Mouse (Mus musculus): ENCODE data around the gene Acbd3. TPM values are rescaled to one million over a fixed set of nuclear protein-coding genes. Genes with fewer than 3 reads are reported as not detected.

Acbd3 gene
- polyA plus RNA-seq, 1 experiment from 2014 or later, result 24.7 TPM

DNA sequence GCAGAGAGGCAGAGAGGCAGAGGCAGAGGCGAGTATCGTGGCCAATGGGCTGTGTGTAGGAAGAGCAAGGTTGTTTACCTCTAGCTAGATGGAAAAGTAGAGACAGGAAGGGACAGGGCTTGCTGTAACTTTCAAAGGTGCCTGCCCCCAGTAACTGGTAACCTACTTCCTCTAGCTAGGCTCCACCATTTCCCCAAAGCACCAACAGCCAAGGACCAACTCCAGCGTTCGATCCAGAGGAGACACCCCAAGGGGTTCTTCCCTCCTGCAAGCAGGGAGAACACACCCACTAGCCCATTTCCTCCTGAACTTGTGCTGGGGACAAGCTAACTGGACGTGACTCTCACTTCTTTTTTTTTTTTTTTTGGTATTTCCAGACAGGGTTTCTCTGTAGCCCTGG, 40.7 kb downstream of the Acbd3 start:
- Histone ChIP-seq H3K36me3 (ENCODE audit: control insufficient read depth, insufficient read depth, low read length) (no peaks in the 10 kb centered on the region), H3K4me1 (replicated peaks; ENCODE audit: control insufficient read depth, insufficient read depth, low read length) (peaks cover 14% of the 10 kb centered on the region), H3K9ac (ENCODE audit: low read length) (no peak overlapping the region), H3K9me3 (ENCODE audit: control insufficient read depth, low read length) (no peaks in the 10 kb centered on the region), H3K4me2 (ENCODE audit: low read length) (no peak overlapping the region), H3K27ac (ENCODE audit: low read depth) (no peak overlapping the region), H3K27me3 (replicated peaks; ENCODE audit: control insufficient read depth, insufficient read depth, low read length) (no peaks in the 10 kb centered on the region), H3K4me3 (ENCODE audit: low read depth, low read length) (no peak overlapping the region)
- DNase-seq (ENCODE audit: low spot score) (no peak), ATAC-seq (replicated peaks; ENCODE audit: low FRiP score, low TSS enrichment, low read depth) (no peak)
- WGBS, result 61% methylated on average over 5 of the region's 5 CpGs

GRCm38 (mm10) chr1:180767541-180768333, 41.9 kb downstream of the Acbd3 start:
- peak; percentile 42 for ATAC-seq (replicated peaks; ENCODE audit: low FRiP score, low TSS enrichment, low read depth)
- H3K36me3 ChIP-seq (ENCODE audit: control insufficient read depth, insufficient read depth, low read length), result no peaks in the 10 kb centered on the region

GRCm38 (mm10) chr1:180768334-180769168, 42.7 kb downstream of the Acbd3 start:
- ATAC-seq (replicated peaks; ENCODE audit: low FRiP score, low TSS enrichment, low read depth), result peak; percentile 88
- H3K9me3 ChIP-seq (ENCODE audit: control insufficient read depth, low read length), result no peaks in the 10 kb centered on the region
- 3% methylated on average over 37 of the region's 37 CpGs for WGBS

More at GRCm38 (mm10) chr1:180767541-180768333, 41.9 kb downstream of the Acbd3 start:
- peak overlapping the region; percentile 67; the same call in 1 of the 2 replicates for H3K27ac ChIP-seq (ENCODE audit: low read depth)
- WGBS, result 15% methylated on average over 10 of the region's 10 CpGs
- no peaks in the 10 kb centered on the region for H3K9me3 ChIP-seq (ENCODE audit: control insufficient read depth, low read length)
- peaks cover 14% of the 10 kb centered on the region for H3K4me1 ChIP-seq (replicated peaks; ENCODE audit: control insufficient read depth, insufficient read depth, low read length)
- peak overlapping the region; percentile 79 for H3K9ac ChIP-seq (ENCODE audit: low read length)
- H3K4me2 ChIP-seq (ENCODE audit: low read length), result peak overlapping the region; percentile 91
- no peak for DNase-seq (ENCODE audit: low spot score)
- no peaks in the 10 kb centered on the region for H3K27me3 ChIP-seq (replicated peaks; ENCODE audit: control insufficient read depth, insufficient read depth, low read length)
- H3K4me3 ChIP-seq (ENCODE audit: low read depth, low read length), result peak overlapping the region; percentile 51

DNA sequence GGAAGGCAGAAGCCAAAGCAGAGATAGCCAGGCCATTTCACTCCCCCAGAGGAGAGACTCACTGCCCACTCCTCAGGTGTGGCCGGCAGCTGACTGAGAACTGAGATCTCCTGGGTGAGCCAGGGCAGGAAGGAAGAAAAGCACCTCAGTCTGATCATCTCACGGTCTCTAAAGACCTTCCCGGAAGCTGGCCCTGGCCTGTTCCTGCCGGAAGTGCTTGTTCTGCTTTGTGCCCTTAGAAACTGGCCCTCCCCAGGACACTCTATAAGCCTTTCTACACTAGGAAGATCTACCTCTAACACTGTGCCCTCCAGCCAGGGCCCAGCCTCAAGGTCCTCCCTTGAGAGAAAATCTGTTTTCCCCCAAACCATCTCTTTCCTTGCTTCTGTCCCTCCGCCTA, 45.5 kb downstream of the Acbd3 start:
- WGBS, result 72% methylated on average over 5 of the region's 5 CpGs
- Histone ChIP-seq H3K9me3 (ENCODE audit: control insufficient read depth, low read length) (peaks cover 3% of the 10 kb centered on the region; the same call in 1 of the 2 replicates), H3K4me1 (replicated peaks; ENCODE audit: control insufficient read depth, insufficient read depth, low read length) (peaks cover 25% of the 10 kb centered on the region)

More at GRCm38 (mm10) chr1:180768334-180769168, 42.7 kb downstream of the Acbd3 start:
- peak overlapping the region; percentile 51 for H3K4me3 ChIP-seq (ENCODE audit: low read depth, low read length)
- DNase-seq (ENCODE audit: low spot score), result peak; percentile 90
- H3K27me3 ChIP-seq (replicated peaks; ENCODE audit: control insufficient read depth, insufficient read depth, low read length), result no peaks in the 10 kb centered on the region
- peak overlapping the region; percentile 67 for H3K27ac ChIP-seq (ENCODE audit: low read depth)
- H3K36me3 ChIP-seq (ENCODE audit: control insufficient read depth, insufficient read depth, low read length), result no peaks in the 10 kb centered on the region
- peak overlapping the region; percentile 91 for H3K4me2 ChIP-seq (ENCODE audit: low read length)
- H3K9ac ChIP-seq (ENCODE audit: low read length), result peak overlapping the region; percentile 79
- peaks cover 14% of the 10 kb centered on the region for H3K4me1 ChIP-seq (replicated peaks; ENCODE audit: control insufficient read depth, insufficient read depth, low read length)

DNA sequence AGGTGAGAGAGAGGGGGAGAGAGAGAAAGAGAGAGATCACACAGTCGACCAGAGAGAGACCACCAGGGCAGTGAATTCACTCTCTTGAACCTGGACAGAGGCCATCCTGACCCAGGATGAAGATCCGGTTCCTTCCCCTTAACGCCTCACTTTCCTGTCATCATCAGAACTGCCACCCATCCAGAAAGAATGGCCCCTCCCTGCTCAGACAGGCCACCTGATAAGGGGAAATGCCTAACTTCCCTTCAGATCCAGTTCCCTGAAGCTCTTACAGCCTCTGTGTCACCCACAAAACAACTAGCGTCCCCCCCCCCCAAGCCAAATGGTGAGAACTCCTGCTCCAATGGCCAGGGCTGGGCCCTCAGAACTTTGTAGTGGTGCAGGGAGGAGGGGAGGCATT, 45.9 kb downstream of the Acbd3 start:
- no peaks in the 10 kb centered on the region for H3K36me3 ChIP-seq (ENCODE audit: control insufficient read depth, insufficient read depth, low read length)

More for the DNA sequence above, 45.5 kb downstream of the Acbd3 start:
- H3K27me3 ChIP-seq (replicated peaks; ENCODE audit: control insufficient read depth, insufficient read depth, low read length), result no peaks in the 10 kb centered on the region
- ATAC-seq (replicated peaks; ENCODE audit: low FRiP score, low TSS enrichment, low read depth) (no peak), DNase-seq (ENCODE audit: low spot score) (no peak)
- H3K4me3 ChIP-seq (ENCODE audit: low read depth, low read length), result no peak overlapping the region
- H3K9ac ChIP-seq (ENCODE audit: low read length), result no peak overlapping the region
- H3K4me2 ChIP-seq (ENCODE audit: low read length), result no peak overlapping the region
- no peaks in the 10 kb centered on the region for H3K36me3 ChIP-seq (ENCODE audit: control insufficient read depth, insufficient read depth, low read length)
- H3K27ac ChIP-seq (ENCODE audit: low read depth), result no peak overlapping the region

DNA sequence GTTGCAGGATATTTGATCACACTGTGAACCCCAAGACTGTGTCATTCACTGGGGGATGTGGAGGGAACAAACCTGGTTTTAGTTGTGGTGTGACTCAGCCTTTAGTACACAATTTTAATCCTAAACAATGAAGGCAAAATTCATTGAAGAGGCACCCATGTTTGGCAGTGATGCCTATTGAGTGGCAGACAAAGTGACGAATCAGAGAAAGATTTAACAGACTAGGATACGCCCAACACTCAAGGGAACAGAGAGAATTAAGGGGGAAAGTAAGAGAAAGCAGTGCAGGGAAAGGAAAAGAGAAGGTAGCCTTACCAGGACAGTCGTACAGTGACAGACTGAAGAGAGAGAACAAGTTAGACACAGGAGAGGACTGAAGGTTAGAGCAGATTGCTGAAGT, 46.4 kb downstream of the Acbd3 start:
- Histone ChIP-seq H3K27me3 (replicated peaks; ENCODE audit: control insufficient read depth, insufficient read depth, low read length) (no peaks in the 10 kb centered on the region), H3K4me2 (ENCODE audit: low read length) (no peak overlapping the region), H3K27ac (ENCODE audit: low read depth) (no peak overlapping the region), H3K9me3 (ENCODE audit: control insufficient read depth, low read length) (peaks cover 3% of the 10 kb centered on the region; the same call in 1 of the 2 replicates), H3K9ac (ENCODE audit: low read length) (no peak overlapping the region), H3K4me3 (ENCODE audit: low read depth, low read length) (no peak overlapping the region), H3K36me3 (ENCODE audit: control insufficient read depth, insufficient read depth, low read length) (no peaks in the 10 kb centered on the region), H3K4me1 (replicated peaks; ENCODE audit: control insufficient read depth, insufficient read depth, low read length) (peaks cover 30% of the 10 kb centered on the region)
- 91% methylated on average over 3 of the region's 3 CpGs for WGBS
- DNase-seq (ENCODE audit: low spot score) (no peak), ATAC-seq (replicated peaks; ENCODE audit: low FRiP score, low TSS enrichment, low read depth) (no peak)

More for the DNA sequence above, 45.9 kb downstream of the Acbd3 start:
- Histone ChIP-seq H3K9me3 (ENCODE audit: control insufficient read depth, low read length) (peaks cover 3% of the 10 kb centered on the region; the same call in 1 of the 2 replicates), H3K27me3 (replicated peaks; ENCODE audit: control insufficient read depth, insufficient read depth, low read length) (no peaks in the 10 kb centered on the region), H3K4me2 (ENCODE audit: low read length) (no peak overlapping the region), H3K9ac (ENCODE audit: low read length) (no peak overlapping the region), H3K4me3 (ENCODE audit: low read depth, low read length) (no peak overlapping the region), H3K27ac (ENCODE audit: low read depth) (no peak overlapping the region), H3K4me1 (replicated peaks; ENCODE audit: control insufficient read depth, insufficient read depth, low read length) (peaks cover 27% of the 10 kb centered on the region)
- no peak for ATAC-seq (replicated peaks; ENCODE audit: low FRiP score, low TSS enrichment, low read depth)
- WGBS, result 62% methylated on average over 4 of the region's 4 CpGs
- no peak for DNase-seq (ENCODE audit: low spot score)

GRCm38 (mm10) chr1:180774664-180775063, 48.8 kb downstream of the Acbd3 start:
- Histone ChIP-seq H3K4me1 (replicated peaks; ENCODE audit: control insufficient read depth, insufficient read depth, low read length) (peaks cover 18% of the 10 kb centered on the region), H3K36me3 (ENCODE audit: control insufficient read depth, insufficient read depth, low read length) (no peaks in the 10 kb centered on the region), H3K4me2 (ENCODE audit: low read length) (no peak overlapping the region), H3K4me3 (ENCODE audit: low read depth, low read length) (no peak overlapping the region), H3K9me3 (ENCODE audit: control insufficient read depth, low read length) (peaks cover 3% of the 10 kb centered on the region; the same call in 1 of the 2 replicates), H3K27me3 (replicated peaks; ENCODE audit: control insufficient read depth, insufficient read depth, low read length) (no peaks in the 10 kb centered on the region), H3K27ac (ENCODE audit: low read depth) (no peak overlapping the region), H3K9ac (ENCODE audit: low read length) (no peak overlapping the region)
- 61% methylated on average over 3 of the region's 3 CpGs for WGBS
- peak; percentile 68 for DNase-seq (ENCODE audit: low spot score)
- no peak for ATAC-seq (replicated peaks; ENCODE audit: low FRiP score, low TSS enrichment, low read depth)

DNA sequence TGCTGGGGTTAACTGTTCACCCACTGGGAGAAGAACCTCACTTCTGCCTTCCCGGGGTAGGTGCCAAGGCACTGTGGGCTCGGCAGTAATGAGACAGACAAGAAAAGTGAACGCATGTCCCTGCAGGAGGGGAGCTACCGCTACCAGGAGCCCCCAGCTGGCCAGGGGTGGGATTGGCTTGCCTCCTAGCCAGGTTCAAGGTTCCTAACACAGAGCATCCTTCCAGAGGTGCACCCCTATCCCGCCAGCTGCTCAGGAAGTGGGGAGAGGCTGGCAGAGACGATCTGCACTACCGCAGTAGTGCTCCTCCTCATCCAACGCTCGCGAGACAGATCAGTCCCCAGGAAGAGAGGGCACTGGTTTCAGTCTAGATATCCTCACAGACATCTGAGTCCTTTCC, 49.5 kb downstream of the Acbd3 start:
- H3K27ac ChIP-seq (ENCODE audit: low read depth), result no peak overlapping the region
- ATAC-seq (replicated peaks; ENCODE audit: low FRiP score, low TSS enrichment, low read depth) (no peak), DNase-seq (ENCODE audit: low spot score) (no peak)
- no peak overlapping the region for H3K4me3 ChIP-seq (ENCODE audit: low read depth, low read length)
- H3K9ac ChIP-seq (ENCODE audit: low read length), result no peak overlapping the region
- H3K4me2 ChIP-seq (ENCODE audit: low read length), result no peak overlapping the region
- WGBS, result 84% methylated on average over 10 of the region's 10 CpGs
- H3K4me1 ChIP-seq (replicated peaks; ENCODE audit: control insufficient read depth, insufficient read depth, low read length), result peaks cover 18% of the 10 kb centered on the region
- H3K9me3 ChIP-seq (ENCODE audit: control insufficient read depth, low read length), result peaks cover 3% of the 10 kb centered on the region; the same call in 1 of the 2 replicates
- no peaks in the 10 kb centered on the region for H3K27me3 ChIP-seq (replicated peaks; ENCODE audit: control insufficient read depth, insufficient read depth, low read length)
- H3K36me3 ChIP-seq (ENCODE audit: control insufficient read depth, insufficient read depth, low read length), result no peaks in the 10 kb centered on the region

Data from intestine, embryonic 14.5 days (tissue).